Mouse (Mus musculus) MEL (cell line): ENCODE results near the gene Hoxb5. TPM values are rescaled to one million over a fixed set of nuclear protein-coding genes. Genes with fewer than 3 reads are reported as not detected.

ENCODE experiments used
- DNase-seq: peaks from one replicate; pipeline ENCODE4 v3.0.0; 2011; ENCODE audit warnings: low read depth, low spot score
- H3K27ac ChIP-seq: 2 replicates; pipeline ENCODE4 v1.5.1; 2012; ENCODE audit warnings: low read depth, mild to moderate bottlenecking, control low read depth, low read length, moderate library complexity; ENCODE audit not compliant: control insufficient read depth
- H3K27me3 ChIP-seq, 2 experiments: fragments of 150-350 bp in 1 of 2; sonication (generic) in 1 of 2; 2 replicates each; pipeline ENCODE4 v1.6.1; 2012; ENCODE audit warnings: low read length in 2 of 2, mild to moderate bottlenecking in 2 of 2, improper control_type of control experiment in 1 of 2, moderate library complexity in 1 of 2; ENCODE audit not compliant: insufficient read depth in 2 of 2, control insufficient read depth in 1 of 2
- H3K36me3 ChIP-seq, 2 experiments: 2 replicates each; pipeline ENCODE4 v1.6.1; 2012 to 2014; ENCODE audit warnings: low read length in 2 of 2, improper control_type of control experiment in 1 of 2, inconsistent platforms in 1 of 2, mild to moderate bottlenecking in 1 of 2; ENCODE audit not compliant: insufficient read depth in 2 of 2, control insufficient read depth in 1 of 2
- H3K4me1 ChIP-seq, 2 experiments: fragments of 150-350 bp in 1 of 2; sonication (generic) in 1 of 2; 2 replicates each; pipeline ENCODE4 v1.6.1; 2012; ENCODE audit warnings: low read length in 2 of 2, improper control_type of control experiment in 1 of 2, mild to moderate bottlenecking in 1 of 2; ENCODE audit not compliant: insufficient read depth in 2 of 2, control insufficient read depth in 1 of 2
- H3K4me3 ChIP-seq, 2 experiments: fragments of 150-350 bp in 1 of 2; sonication (generic) in 1 of 2; 2 replicates each; pipeline ENCODE4 v1.5.1; 2012; ENCODE audit warnings: low read depth in 2 of 2, low read length in 2 of 2, mild to moderate bottlenecking in 2 of 2, moderate library complexity in 2 of 2, control low read depth in 1 of 2, improper control_type of control experiment in 1 of 2; ENCODE audit not compliant: control insufficient read depth in 1 of 2, insufficient read depth in 1 of 2
- H3K79me2 ChIP-seq: 2 replicates; pipeline ENCODE4 v1.6.1; 2012; ENCODE audit warnings: mild to moderate bottlenecking, low read length, moderate library complexity; ENCODE audit not compliant: control insufficient read depth, poor library complexity, insufficient read depth
- H3K9ac ChIP-seq: 2 replicates; pipeline ENCODE4 v1.6.1; 2012; ENCODE audit warnings: low read depth, mild to moderate bottlenecking, control low read depth, low read length, moderate library complexity; ENCODE audit not compliant: control insufficient read depth, poor library complexity, severe bottlenecking
- H3K9me3 ChIP-seq: fragments of 150-350 bp; sonication (generic); replicated peaks from 2 replicates; pipeline ENCODE4 v1.6.1; 2012; ENCODE audit warnings: mild to moderate bottlenecking, low read length, improper control_type of control experiment, moderate library complexity; ENCODE audit not compliant: insufficient read depth
- CHD1 ChIP-seq: IDR thresholded peaks from 2 replicates; pipeline ENCODE4 v1.6.1; 2012; ENCODE audit warnings: low read depth, mild to moderate bottlenecking, inconsistent platforms, low read length, improper control_type of control experiment
- EP300 ChIP-seq, 2 experiments: IDR thresholded peaks; 2 replicates each; pipeline ENCODE4 v1.6.1; 2011; ENCODE audit warnings: improper control_type of control experiment in 2 of 2, low read length in 2 of 2, low read depth in 1 of 2, mild to moderate bottlenecking in 1 of 2
- GATA1 ChIP-seq: IDR thresholded peaks from 2 replicates; pipeline ENCODE4 v1.6.1; 2011; ENCODE audit warnings: low read depth, low read length, improper control_type of control experiment
- HCFC1 ChIP-seq: IDR thresholded peaks from 2 replicates; pipeline ENCODE4 v1.6.1; 2012; ENCODE audit warnings: low read depth, mild to moderate bottlenecking, inconsistent platforms, low read length, improper control_type of control experiment, moderate library complexity
- MAX ChIP-seq: IDR thresholded peaks from 2 replicates; pipeline ENCODE4 v1.6.1; 2011; ENCODE audit warnings: low read length, improper control_type of control experiment
- MEF2A ChIP-seq: IDR thresholded peaks from 2 replicates; pipeline ENCODE4 v1.6.1; 2014; ENCODE audit warnings: low read depth, mild to moderate bottlenecking, inconsistent platforms, low read length, improper control_type of control experiment; ENCODE audit not compliant: poor library complexity, insufficient replicate concordance, severe bottlenecking; ENCODE audit errors: extremely low read depth
- MYC ChIP-seq: IDR thresholded peaks from 2 replicates; pipeline ENCODE4 v1.6.1; 2011; ENCODE audit warnings: low read depth, mild to moderate bottlenecking, low read length, improper control_type of control experiment, moderate library complexity
- NELFE ChIP-seq: IDR thresholded peaks from 2 replicates; pipeline ENCODE4 v1.6.1; 2011; ENCODE audit warnings: low read depth, low read length, improper control_type of control experiment
- NRF1 ChIP-seq: IDR thresholded peaks from 2 replicates; pipeline ENCODE4 v1.6.1; 2014; ENCODE audit warnings: low read depth, mild to moderate bottlenecking, inconsistent platforms, low read length, improper control_type of control experiment, moderate library complexity; ENCODE audit not compliant: poor library complexity, insufficient read depth, severe bottlenecking
- POLR2A ChIP-seq, 2 experiments: IDR thresholded peaks; 2 replicates each; pipeline ENCODE4 v1.6.1; 2011 to 2012; ENCODE audit warnings: low read length in 2 of 2, mild to moderate bottlenecking in 2 of 2, control low read depth in 1 of 2, improper control_type of control experiment in 1 of 2, low read depth in 1 of 2, moderate library complexity in 1 of 2; ENCODE audit not compliant: control insufficient read depth in 1 of 2, insufficient read depth in 1 of 2, poor library complexity in 1 of 2
- POLR2AphosphoS2 ChIP-seq: IDR thresholded peaks from 2 replicates; pipeline ENCODE4 v1.6.1; 2011; ENCODE audit warnings: low read length, improper control_type of control experiment
- TBP ChIP-seq: IDR thresholded peaks from 2 replicates; pipeline ENCODE4 v1.8.0; 2011; ENCODE audit warnings: low read depth, low read length, improper control_type of control experiment
- TCF12 ChIP-seq: IDR thresholded peaks from 2 replicates; pipeline ENCODE4 v1.6.1; 2014; ENCODE audit warnings: low read depth, mild to moderate bottlenecking, inconsistent platforms, low read length, improper control_type of control experiment, moderate library complexity
- UBTF ChIP-seq: IDR thresholded peaks from 2 replicates; pipeline ENCODE4 v1.6.1; 2012; ENCODE audit warnings: low read depth, mild to moderate bottlenecking, inconsistent platforms, low read length, improper control_type of control experiment, moderate library complexity, borderline replicate concordance; ENCODE audit not compliant: insufficient read depth
- USF1 ChIP-seq: IDR thresholded peaks from 2 replicates; pipeline ENCODE4 v1.6.1; 2014; ENCODE audit warnings: low read depth, mild to moderate bottlenecking, inconsistent platforms, low read length, improper control_type of control experiment, moderate library complexity
- ZC3H11A ChIP-seq: IDR thresholded peaks from 2 replicates; pipeline ENCODE4 v1.6.1; 2012; ENCODE audit warnings: low read depth, mild to moderate bottlenecking, inconsistent platforms, low read length, improper control_type of control experiment
- polyA plus RNA-seq, 2 experiments: library from polyadenylated mRNA; stranded (reverse) in 1 of 2; unstranded in 1 of 2; fragments of >175 nt in 1 of 2; fragments of >200 nt in 1 of 2; gene quantifications; 2 replicates each; pipeline versions ENCODE4 v1.2.1 to v1.2.4; 2012; ENCODE audit warnings: low replicate concordance in 2 of 2, low read depth in 1 of 2; ENCODE audit not compliant: insufficient read length in 2 of 2, insufficient read depth in 1 of 2, missing spikeins in 1 of 2
- total RNA-seq: library from RNA; depleted of rRNA; stranded (reverse); fragments of 300-350 nt; gene quantifications from 2 replicates; pipeline ENCODE4 v1.2.3, GENCODE M21; 2012

The Hoxb5 gene
- total and polyA plus RNA-seq, 3 experiments: not detected

- Histone ChIP-seq H3K79me2 (no peaks in the 10 kb centered on the region), H3K4me3 (no peak overlapping the region), H3K27ac (no peak overlapping the region), H3K9me3 (no peaks in the 10 kb centered on the region), H3K4me1 (no peaks in the 10 kb centered on the region), H3K9ac (no peak overlapping the region), H3K36me3 (no peaks in the 10 kb centered on the region), H3K27me3 (peaks cover 0 to 1% of the 10 kb centered on the region in 2 experiments; a peak in 2 of 4 replicates)
- DNase-seq: no peak
- TF ChIP-seq NELFE (no peak), NRF1 (no peak), ZC3H11A (no peak), HCFC1 (no peak), CHD1 (no peak), MAX (no peak), GATA1 (no peak), TBP (no peak), USF1 (no peak)
These were observed 44.6 kb downstream of the Hoxb5 start for GRCm38 (mm10) chr11:96347717-96348116.

GRCm38 (mm10) chr11:96348141-96348928 is 45.2 kb downstream of the Hoxb5 start:
- Histone ChIP-seq H3K27me3 (peaks cover 0 to 3% of the 10 kb centered on the region in 2 experiments; a peak in 2 of 4 replicates), H3K27ac (no peak overlapping the region), H3K9me3 (no peaks in the 10 kb centered on the region), H3K4me3 (no peak overlapping the region), H3K36me3 (no peaks in the 10 kb centered on the region), H3K9ac (no peak overlapping the region), H3K4me1 (no peaks in the 10 kb centered on the region), H3K79me2 (no peaks in the 10 kb centered on the region)
- no peak for DNase-seq
- TF ChIP-seq UBTF: no peak
- TF ChIP-seq NRF1: no peak
- TF ChIP-seq MAX: no peak
- no peak for TF ChIP-seq MYC
- no peak for TF ChIP-seq TCF12
- no peak for TF ChIP-seq POLR2A (IDR thresholded peaks at IDR 0.05; ENCODE audit: control insufficient read depth in 1 of 2, insufficient read depth in 1 of 2, low read depth in 1 of 2, low read length in 2 of 2, poor library complexity in 1 of 2)
- no peak for TF ChIP-seq EP300 (IDR thresholded peaks at IDR 0.05; ENCODE audit: low read depth in 1 of 2, low read length in 2 of 2)
- TF ChIP-seq USF1: no peak
- no peak for TF ChIP-seq MEF2A
- no peak for TF ChIP-seq POLR2AphosphoS2
